Mouse (Mus musculus): Measurements from ENCODE around the gene Fbn1. TPM values are rescaled to one million over a fixed set of nuclear protein-coding genes. Genes with fewer than 3 reads are reported as not detected.

Fbn1 gene
- polyA plus RNA-seq, 1 experiment from 2014 or later, result 32.8 TPM

DNA sequence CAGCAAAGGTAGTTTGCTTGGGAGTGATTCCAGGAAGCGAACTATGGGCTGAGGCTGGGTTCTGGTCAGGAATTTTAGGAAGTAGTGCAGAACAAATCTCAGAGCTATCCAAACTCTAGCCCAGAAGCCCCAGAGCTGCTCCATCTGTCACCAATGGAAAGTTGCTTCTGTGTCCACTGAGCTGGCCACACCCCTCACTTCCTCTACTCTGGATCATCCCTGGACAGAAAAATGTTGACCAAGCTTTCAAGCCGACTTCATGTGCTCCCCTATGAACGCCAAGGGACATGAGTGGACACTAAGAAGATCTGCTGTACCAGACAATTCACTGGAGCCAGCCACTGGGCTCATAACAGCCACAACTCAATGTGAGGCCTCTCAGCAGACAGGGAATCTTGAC lies 31.6 kb downstream of the Fbn1 start:
- 59% methylated on average over 3 of the region's 3 CpGs for WGBS
- H3K4me2 ChIP-seq (ENCODE audit: low read depth, low read length), result no peak overlapping the region

DNA sequence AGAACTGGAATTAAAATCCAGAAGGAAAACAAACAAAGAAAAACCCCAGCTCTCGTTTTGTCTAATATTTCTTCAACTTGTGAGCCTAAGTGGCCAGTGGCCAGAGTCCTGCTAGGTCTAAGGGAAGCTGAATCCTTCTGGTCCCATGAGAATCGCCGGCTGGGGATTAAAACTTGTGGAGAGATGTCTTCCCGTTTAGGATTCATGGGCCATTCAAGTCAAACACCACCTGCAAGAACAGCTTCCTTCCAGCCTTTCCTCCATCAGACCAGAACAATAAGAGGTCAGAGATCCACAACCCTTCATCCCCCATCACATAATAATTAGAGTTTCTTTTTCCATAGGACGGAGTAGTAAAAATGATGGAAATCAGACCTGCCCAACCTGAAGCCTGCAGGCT lies 33.1 kb downstream of the Fbn1 start:
- H3K36me3 ChIP-seq (ENCODE audit: control insufficient read depth, insufficient read depth, low read length), result no peaks in the 10 kb centered on the region
- H3K9me3 ChIP-seq (ENCODE audit: control insufficient read depth, low read length), result no peaks in the 10 kb centered on the region
- H3K4me1 ChIP-seq (replicated peaks; ENCODE audit: control insufficient read depth, insufficient read depth, low read length), result peaks cover 24% of the 10 kb centered on the region
- WGBS, result 60% methylated on average over 5 of the region's 5 CpGs
- ATAC-seq (ENCODE audit: low read depth), result no peak
- H3K27ac ChIP-seq (ENCODE audit: low read length), result no peak overlapping the region
- no peak overlapping the region for H3K4me2 ChIP-seq (ENCODE audit: low read depth, low read length)
- H3K9ac ChIP-seq (ENCODE audit: low read length), result no peak overlapping the region
- H3K27me3 ChIP-seq (ENCODE audit: control insufficient read depth, insufficient read depth, low read depth, low read length), result no peaks in the 10 kb centered on the region
- no peak overlapping the region for H3K4me3 ChIP-seq (ENCODE audit: low read length)

More for the DNA sequence above, 31.6 kb downstream of the Fbn1 start:
- Histone ChIP-seq H3K4me3 (ENCODE audit: low read length) (no peak overlapping the region), H3K27ac (ENCODE audit: low read length) (peak overlapping the region; percentile 34; the same call in 1 of the 2 replicates), H3K36me3 (ENCODE audit: control insufficient read depth, insufficient read depth, low read length) (no peaks in the 10 kb centered on the region), H3K9ac (ENCODE audit: low read length) (no peak overlapping the region), H3K9me3 (ENCODE audit: control insufficient read depth, low read length) (no peaks in the 10 kb centered on the region), H3K27me3 (ENCODE audit: control insufficient read depth, insufficient read depth, low read depth, low read length) (no peaks in the 10 kb centered on the region), H3K4me1 (replicated peaks; ENCODE audit: control insufficient read depth, insufficient read depth, low read length) (peaks cover 13% of the 10 kb centered on the region)
- no peak for ATAC-seq (ENCODE audit: low read depth)

DNA sequence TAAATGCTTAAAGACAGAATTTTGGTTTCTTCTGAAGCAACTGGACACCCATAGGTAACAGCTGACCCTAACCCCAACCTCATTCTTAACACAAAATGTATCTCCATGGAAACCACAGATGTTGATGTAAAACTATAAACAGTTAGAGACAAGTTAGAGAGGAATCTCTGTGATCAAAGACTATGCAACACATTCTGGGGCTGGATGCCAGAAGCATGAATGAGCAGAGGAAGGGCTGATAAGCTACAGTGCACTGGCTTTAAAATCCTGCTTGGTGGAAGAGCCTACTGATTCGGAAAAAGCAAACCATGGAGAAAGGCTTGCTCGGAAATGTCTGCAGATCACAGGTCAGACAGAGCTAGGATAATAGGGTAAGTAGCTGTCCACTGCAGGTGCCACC lies 34.6 kb downstream of the Fbn1 start:
- 29% methylated on average over 2 of the region's 2 CpGs for WGBS
- no peaks in the 10 kb centered on the region for H3K36me3 ChIP-seq (ENCODE audit: control insufficient read depth, insufficient read depth, low read length)
- no peak overlapping the region for H3K4me3 ChIP-seq (ENCODE audit: low read length)
- H3K27ac ChIP-seq (ENCODE audit: low read length), result no peak overlapping the region
- H3K27me3 ChIP-seq (ENCODE audit: control insufficient read depth, insufficient read depth, low read depth, low read length), result no peaks in the 10 kb centered on the region
- H3K4me1 ChIP-seq (replicated peaks; ENCODE audit: control insufficient read depth, insufficient read depth, low read length), result peaks cover 24% of the 10 kb centered on the region
- H3K9ac ChIP-seq (ENCODE audit: low read length), result no peak overlapping the region
- ATAC-seq (ENCODE audit: low read depth), result peak; percentile 69
- H3K9me3 ChIP-seq (ENCODE audit: control insufficient read depth, low read length), result no peaks in the 10 kb centered on the region
- no peak overlapping the region for H3K4me2 ChIP-seq (ENCODE audit: low read depth, low read length)

DNA sequence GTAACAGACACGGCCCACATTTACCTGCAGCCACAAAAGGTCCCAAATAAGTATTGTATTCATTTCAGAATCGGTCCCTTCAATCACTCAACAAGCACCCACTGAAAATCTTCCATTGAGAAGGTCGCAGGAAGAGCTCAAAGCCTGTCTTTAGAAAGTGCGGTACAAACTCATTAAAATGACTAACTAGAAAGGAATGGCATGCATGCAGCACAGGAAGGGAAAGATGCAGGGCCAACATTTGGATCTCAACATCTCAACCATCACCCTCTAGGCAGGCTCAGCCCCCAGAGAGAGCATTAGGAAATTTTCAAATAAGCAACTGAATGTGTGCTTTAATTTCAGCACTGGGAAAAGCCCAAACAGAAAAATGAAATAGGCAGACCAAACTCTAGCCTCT lies 36.1 kb downstream of the Fbn1 start:
- H3K27me3 ChIP-seq (ENCODE audit: control insufficient read depth, insufficient read depth, low read depth, low read length), result no peaks in the 10 kb centered on the region
- H3K4me3 ChIP-seq (ENCODE audit: low read length), result no peak overlapping the region
- peaks cover 24% of the 10 kb centered on the region for H3K4me1 ChIP-seq (replicated peaks; ENCODE audit: control insufficient read depth, insufficient read depth, low read length)
- H3K27ac ChIP-seq (ENCODE audit: low read length), result no peak overlapping the region
- WGBS, result 72% methylated on average over 4 of the region's 4 CpGs
- no peaks in the 10 kb centered on the region; the same call in 1 of the 2 replicates for H3K36me3 ChIP-seq (ENCODE audit: control insufficient read depth, insufficient read depth, low read length)
- H3K9ac ChIP-seq (ENCODE audit: low read length), result no peak overlapping the region
- ATAC-seq (ENCODE audit: low read depth), result no peak
- H3K4me2 ChIP-seq (ENCODE audit: low read depth, low read length), result no peak overlapping the region
- H3K9me3 ChIP-seq (ENCODE audit: control insufficient read depth, low read length), result no peaks in the 10 kb centered on the region

DNA sequence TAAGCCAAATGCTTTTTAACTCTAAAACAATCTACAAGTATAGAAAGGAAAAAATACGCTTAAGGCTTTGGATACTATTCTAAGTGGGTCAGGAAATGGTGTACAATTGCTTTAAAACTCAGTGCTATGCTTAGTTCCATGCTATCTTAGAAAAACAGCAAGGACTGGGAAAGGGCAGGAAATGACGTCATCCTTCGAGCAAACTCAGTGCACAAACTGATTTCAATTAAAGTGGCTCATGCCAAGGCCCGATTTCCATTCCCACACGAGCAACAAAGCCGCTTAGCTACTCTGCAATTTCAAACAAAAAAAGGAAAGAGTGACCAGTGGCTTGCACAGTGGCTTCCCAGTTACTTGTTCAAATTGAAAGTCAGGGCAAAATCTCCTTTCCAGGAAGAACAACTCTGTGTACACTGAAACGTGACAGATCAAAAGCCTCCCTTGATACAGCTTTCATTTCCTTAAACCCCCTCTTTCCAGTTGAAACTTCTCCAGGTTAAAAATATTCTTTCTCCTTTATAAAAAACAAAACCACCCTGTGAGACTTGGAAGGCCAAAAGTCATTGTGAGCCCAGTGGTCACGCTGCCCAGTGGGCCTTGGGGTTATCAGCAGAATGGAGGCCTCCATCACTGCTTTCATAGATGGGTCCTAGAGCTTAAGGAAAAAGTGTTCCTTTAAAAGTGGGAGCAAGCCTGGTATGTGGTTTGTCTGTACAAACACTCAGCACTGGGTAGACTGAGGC lies 37.1 kb downstream of the Fbn1 start:
- Histone ChIP-seq H3K9ac (ENCODE audit: low read length) (no peak overlapping the region), H3K9me3 (ENCODE audit: control insufficient read depth, low read length) (no peaks in the 10 kb centered on the region), H3K4me1 (replicated peaks; ENCODE audit: control insufficient read depth, insufficient read depth, low read length) (peaks cover 19% of the 10 kb centered on the region), H3K4me3 (ENCODE audit: low read length) (no peak overlapping the region), H3K27ac (ENCODE audit: low read length) (peak overlapping the region; percentile 69), H3K27me3 (ENCODE audit: control insufficient read depth, insufficient read depth, low read depth, low read length) (no peaks in the 10 kb centered on the region), H3K4me2 (ENCODE audit: low read depth, low read length) (peak overlapping the region; percentile 2; the same call in 1 of the 2 replicates), H3K36me3 (ENCODE audit: control insufficient read depth, insufficient read depth, low read length) (peaks cover 5% of the 10 kb centered on the region)
- no peak for ATAC-seq (ENCODE audit: low read depth)
- whole genome bisulfite sequencing, result 29% methylated on average over 8 of the region's 8 CpGs

DNA sequence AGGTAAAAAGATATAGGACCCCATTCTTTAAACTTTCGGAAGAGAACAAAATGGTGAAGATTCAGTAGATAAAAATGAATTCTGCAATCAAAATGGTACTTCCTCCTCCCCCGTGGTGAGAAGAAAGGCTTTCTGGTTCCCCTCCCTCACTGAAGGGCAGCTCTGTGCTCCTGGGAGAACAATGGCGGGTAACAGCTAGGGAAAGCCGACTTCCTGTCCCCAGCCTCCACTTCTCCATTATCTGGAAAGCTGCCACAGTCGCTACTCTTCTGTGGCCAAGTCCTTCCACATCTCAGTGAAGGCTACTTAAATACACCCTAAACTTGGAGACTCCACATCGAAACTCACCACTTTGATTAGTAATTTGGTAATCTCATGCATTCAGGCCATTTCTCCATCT lies 43.8 kb downstream of the Fbn1 start:
- Histone ChIP-seq H3K9ac (ENCODE audit: low read length) (no peak overlapping the region), H3K27me3 (ENCODE audit: control insufficient read depth, insufficient read depth, low read depth, low read length) (no peaks in the 10 kb centered on the region), H3K4me2 (ENCODE audit: low read depth, low read length) (no peak overlapping the region), H3K36me3 (ENCODE audit: control insufficient read depth, insufficient read depth, low read length) (peaks cover 7% of the 10 kb centered on the region), H3K27ac (ENCODE audit: low read length) (peak overlapping the region; percentile 16; the same call in 1 of the 2 replicates), H3K4me1 (replicated peaks; ENCODE audit: control insufficient read depth, insufficient read depth, low read length) (peaks cover 11% of the 10 kb centered on the region), H3K4me3 (ENCODE audit: low read length) (no peak overlapping the region), H3K9me3 (ENCODE audit: control insufficient read depth, low read length) (no peaks in the 10 kb centered on the region)
- 64% methylated on average over 6 of the region's 6 CpGs for WGBS
- peak; percentile 56; the same call in 1 of the 2 replicates for ATAC-seq (ENCODE audit: low read depth)

DNA sequence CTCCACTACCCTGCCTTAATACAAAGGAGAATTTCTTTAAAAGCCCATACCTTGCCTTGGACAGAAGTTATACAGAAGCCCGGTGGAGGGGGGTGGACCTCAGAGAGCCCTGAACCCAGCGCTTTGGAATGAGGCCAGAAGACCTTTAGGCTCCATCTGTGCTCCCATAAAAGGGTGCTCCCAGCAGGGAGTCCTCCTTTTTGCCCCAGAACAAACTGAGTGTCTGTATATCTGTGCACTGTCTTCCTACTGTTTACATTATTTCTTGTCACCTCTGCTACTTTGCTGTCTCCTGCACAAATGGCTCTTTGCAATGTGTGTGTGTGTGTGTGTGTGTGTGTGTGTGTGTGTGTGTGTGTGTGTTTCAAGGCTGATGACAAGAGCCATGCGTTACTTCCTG lies 48.7 kb downstream of the Fbn1 start:
- no peaks in the 10 kb centered on the region for H3K9me3 ChIP-seq (ENCODE audit: control insufficient read depth, low read length)
- peak; percentile 57 for ATAC-seq (ENCODE audit: low read depth)
- no peaks in the 10 kb centered on the region for H3K27me3 ChIP-seq (ENCODE audit: control insufficient read depth, insufficient read depth, low read depth, low read length)
- H3K4me1 ChIP-seq (replicated peaks; ENCODE audit: control insufficient read depth, insufficient read depth, low read length), result peaks cover 11% of the 10 kb centered on the region
- H3K4me3 ChIP-seq (ENCODE audit: low read length), result no peak overlapping the region
- 0 out of 2 replicates have a peak, but pooled peaks cover 2% of the 10 kb centered on the region for H3K36me3 ChIP-seq (ENCODE audit: control insufficient read depth, insufficient read depth, low read length)
- H3K9ac ChIP-seq (ENCODE audit: low read length), result no peak overlapping the region
- no peak overlapping the region for H3K4me2 ChIP-seq (ENCODE audit: low read depth, low read length)
- no peak overlapping the region for H3K27ac ChIP-seq (ENCODE audit: low read length)
- 52% methylated on average over 3 of the region's 3 CpGs for WGBS

DNA sequence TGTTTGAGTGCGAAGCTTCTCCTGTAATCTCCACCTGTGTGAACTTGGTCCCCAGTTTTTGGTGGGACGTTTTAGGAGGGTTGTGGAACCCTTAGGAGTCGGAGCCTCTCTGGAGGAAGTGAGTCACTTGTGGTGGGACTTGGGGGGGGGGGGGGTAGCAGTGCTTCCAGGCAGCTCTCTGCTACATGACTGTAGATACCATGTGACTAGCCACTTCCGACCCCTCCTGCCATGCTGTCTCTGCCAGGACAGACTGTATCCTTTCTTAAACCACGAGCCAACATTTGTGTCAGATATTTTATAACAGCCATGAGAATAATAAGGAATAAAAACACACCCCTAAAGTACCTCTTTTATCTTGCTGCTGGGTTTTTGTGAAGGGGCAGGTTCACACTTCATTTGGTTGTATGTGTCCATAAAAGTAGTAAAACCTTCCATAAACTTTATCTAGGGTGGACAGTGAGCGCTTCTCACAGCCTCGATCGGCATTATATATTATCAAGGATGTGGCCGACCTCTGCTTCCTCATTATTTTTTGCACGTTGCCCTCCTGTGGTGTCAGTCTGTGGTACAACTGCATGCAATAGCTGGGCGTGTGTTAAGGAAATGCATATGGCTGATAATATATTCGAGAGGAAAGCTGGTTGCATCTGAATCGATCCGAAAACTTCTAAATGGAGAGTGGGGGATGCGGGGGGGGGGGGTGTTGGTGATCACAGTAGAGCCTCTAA lies 51.6 kb downstream of the Fbn1 start:
- H3K4me2 ChIP-seq (ENCODE audit: low read depth, low read length), result no peak overlapping the region
- H3K27ac ChIP-seq (ENCODE audit: low read length), result no peak overlapping the region
- no peaks in the 10 kb centered on the region for H3K27me3 ChIP-seq (ENCODE audit: control insufficient read depth, insufficient read depth, low read depth, low read length)
- WGBS, result 72% methylated on average over 15 of the region's 15 CpGs
- no peak overlapping the region for H3K4me3 ChIP-seq (ENCODE audit: low read length)
- peaks cover 16% of the 10 kb centered on the region for H3K4me1 ChIP-seq (replicated peaks; ENCODE audit: control insufficient read depth, insufficient read depth, low read length)
- no peak for ATAC-seq (ENCODE audit: low read depth)
- H3K9ac ChIP-seq (ENCODE audit: low read length), result no peak overlapping the region
- no peaks in the 10 kb centered on the region for H3K9me3 ChIP-seq (ENCODE audit: control insufficient read depth, low read length)
- 0 out of 2 replicates have a peak, but pooled peaks cover 2% of the 10 kb centered on the region for H3K36me3 ChIP-seq (ENCODE audit: control insufficient read depth, insufficient read depth, low read length)

DNA sequence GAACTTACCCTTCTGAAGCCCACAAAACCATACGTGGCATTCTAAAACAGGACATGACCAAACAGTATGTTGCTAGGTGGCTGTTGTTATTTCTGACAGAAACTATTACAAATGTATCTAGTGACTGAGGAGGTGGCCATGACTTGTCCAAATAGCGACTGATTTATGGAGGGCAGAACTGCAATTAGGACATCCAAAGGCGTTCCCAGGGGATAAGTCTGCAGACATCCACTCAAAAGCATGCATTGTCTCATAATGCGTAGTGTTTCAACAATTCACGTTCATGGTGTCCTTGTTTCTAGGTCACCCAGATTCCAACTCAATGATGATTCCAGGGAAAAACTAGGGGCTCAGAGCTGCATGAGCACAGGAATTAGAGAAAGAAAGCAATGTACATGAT lies 53.0 kb downstream of the Fbn1 start:
- 0 out of 2 replicates have a peak, but pooled peaks cover 2% of the 10 kb centered on the region for H3K36me3 ChIP-seq (ENCODE audit: control insufficient read depth, insufficient read depth, low read length)
- no peak for ATAC-seq (ENCODE audit: low read depth)
- WGBS, result 85% methylated on average over 5 of the region's 5 CpGs
- H3K9me3 ChIP-seq (ENCODE audit: control insufficient read depth, low read length), result no peaks in the 10 kb centered on the region
- H3K4me2 ChIP-seq (ENCODE audit: low read depth, low read length), result no peak overlapping the region
- H3K27ac ChIP-seq (ENCODE audit: low read length), result no peak overlapping the region
- no peak overlapping the region for H3K4me3 ChIP-seq (ENCODE audit: low read length)
- no peak overlapping the region for H3K9ac ChIP-seq (ENCODE audit: low read length)
- H3K27me3 ChIP-seq (ENCODE audit: control insufficient read depth, insufficient read depth, low read depth, low read length), result no peaks in the 10 kb centered on the region
- H3K4me1 ChIP-seq (replicated peaks; ENCODE audit: control insufficient read depth, insufficient read depth, low read length), result peaks cover 17% of the 10 kb centered on the region

All from lung, embryonic 16.5 days (tissue).